Mouse (Mus musculus): ENCODE measurements at regions not wholly inside any gene's neighbourhood (a gene's known extent, or its start where the extent isn't known, plus 50 kb on each side); places are given as distances from the start of the nearest gene placed in this dataset.

- no peak overlapping the region for H3K27ac ChIP-seq (ENCODE audit: control insufficient read depth, low read depth, low read length)
- no peaks in the 10 kb centered on the region for H3K9me3 ChIP-seq (replicated peaks; ENCODE audit: insufficient read depth, low read length)
- H3K4me3 ChIP-seq (ENCODE audit: control insufficient read depth in 1 of 2, insufficient read depth in 1 of 2, low read depth in 2 of 2, low read length in 2 of 2) = no peak overlapping the region
- H3K79me2 ChIP-seq (ENCODE audit: control insufficient read depth, insufficient read depth, low read length, poor library complexity) = no peaks in the 10 kb centered on the region
- H3K27me3 ChIP-seq (ENCODE audit: control insufficient read depth in 1 of 2, insufficient read depth in 2 of 2, low read length in 2 of 2) = no peaks in the 10 kb centered on the region
- peaks cover 0 to 7% of the 10 kb centered on the region in 2 experiments; a peak in 3 of 4 replicates for H3K4me1 ChIP-seq (ENCODE audit: control insufficient read depth in 1 of 2, insufficient read depth in 2 of 2, low read length in 2 of 2)
- DNase-seq (ENCODE audit: low read depth, low spot score) = no peak
- no peak overlapping the region for H3K9ac ChIP-seq (ENCODE audit: control insufficient read depth, low read depth, low read length, poor library complexity, severe bottlenecking)
- H3K36me3 ChIP-seq (ENCODE audit: control insufficient read depth in 1 of 2, insufficient read depth in 2 of 2, low read length in 2 of 2) = peaks cover 0 to 9% of the 10 kb centered on the region in 2 experiments; a peak in 2 of 4 replicates
- TF ChIP-seq ELF1 (IDR thresholded peaks at IDR 0.05; ENCODE audit: low read depth, low read length) (no peak), NRF1 (IDR thresholded peaks at IDR 0.05; ENCODE audit: insufficient read depth, low read depth, low read length, poor library complexity, severe bottlenecking) (no peak), ZC3H11A (IDR thresholded peaks at IDR 0.05; ENCODE audit: low read depth, low read length) (no peak), POLR2AphosphoS5 (IDR thresholded peaks at IDR 0.05; ENCODE audit: borderline replicate concordance, low read depth, low read length) (no peak), E2F4 (IDR thresholded peaks at IDR 0.05; ENCODE audit: borderline replicate concordance, low read depth, low read length) (no peak), HCFC1 (IDR thresholded peaks at IDR 0.05; ENCODE audit: low read depth, low read length) (no peak), ZKSCAN1 (IDR thresholded peaks at IDR 0.05; ENCODE audit: low read depth, low read length) (no peak), UBTF (IDR thresholded peaks at IDR 0.05; ENCODE audit: borderline replicate concordance, insufficient read depth, low read depth, low read length) (no peak), CHD2 (IDR thresholded peaks at IDR 0.05; ENCODE audit: low read length) (no peak), TCF12 (IDR thresholded peaks at IDR 0.05; ENCODE audit: low read depth, low read length) (no peak), NELFE (IDR thresholded peaks at IDR 0.05; ENCODE audit: low read depth, low read length) (no peak)
These were observed 290.9 kb upstream of the Zeb2 start for GRCm38 (mm10) chr2:45408136-45408535.

DNA sequence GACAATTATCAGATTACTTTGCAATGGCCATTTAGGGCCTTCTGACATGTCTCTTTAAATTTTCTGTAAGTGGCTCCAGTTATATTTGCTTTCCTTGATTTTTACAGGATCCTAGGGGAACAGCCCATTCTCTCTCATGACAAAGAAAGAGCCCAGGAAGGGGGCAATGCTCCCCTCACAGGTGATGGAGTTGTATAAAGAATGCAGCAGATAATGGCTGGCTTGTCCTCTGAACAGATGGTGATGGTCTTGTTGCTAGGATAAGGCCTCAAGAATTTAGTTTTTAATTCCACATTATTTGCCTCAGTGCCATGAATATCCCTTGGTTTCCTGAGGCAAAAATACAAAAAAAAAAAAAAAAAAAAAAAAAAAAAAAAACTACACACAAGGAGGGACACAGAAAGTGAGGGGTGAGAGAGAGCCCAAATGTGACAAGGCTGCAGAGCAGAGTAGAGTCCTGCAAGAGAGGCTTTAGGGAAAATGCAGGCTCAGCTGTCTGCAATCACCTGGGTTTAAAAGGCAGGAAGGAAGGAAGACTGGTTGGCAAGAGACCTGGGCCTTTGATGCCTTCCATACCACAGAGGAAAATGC, 272.8 kb upstream of the Zeb2 start:
- no peak overlapping the region for H3K4me3 ChIP-seq (ENCODE audit: control insufficient read depth in 1 of 2, insufficient read depth in 1 of 2, low read depth in 2 of 2, low read length in 2 of 2)
- DNase-seq (ENCODE audit: low read depth, low spot score) = no peak

More for the DNA sequence above, 272.8 kb upstream of the Zeb2 start:
- no peaks in the 10 kb centered on the region for H3K79me2 ChIP-seq (ENCODE audit: control insufficient read depth, insufficient read depth, low read length, poor library complexity)
- TF ChIP-seq USF2 (IDR thresholded peaks at IDR 0.05; ENCODE audit: borderline replicate concordance in 1 of 2, insufficient read depth in 1 of 2, low read depth in 1 of 2, low read length in 2 of 2) = no peak
- TF ChIP-seq MYB (IDR thresholded peaks at IDR 0.05; ENCODE audit: low read depth, low read length) = no peak
- TF ChIP-seq RCOR1 (IDR thresholded peaks at IDR 0.05; ENCODE audit: low read depth, low read length) = no peak
- no peak for TF ChIP-seq GABPA (IDR thresholded peaks at IDR 0.05; ENCODE audit: low read depth, low read length)
- no peak for TF ChIP-seq EP300 (IDR thresholded peaks at IDR 0.05; ENCODE audit: low read depth in 1 of 2, low read length in 2 of 2)
- TF ChIP-seq CHD1 (IDR thresholded peaks at IDR 0.05; ENCODE audit: low read depth, low read length) = no peak
- no peak for TF ChIP-seq E2F4 (IDR thresholded peaks at IDR 0.05; ENCODE audit: borderline replicate concordance, low read depth, low read length)
- no peak for TF ChIP-seq POLR2AphosphoS5 (IDR thresholded peaks at IDR 0.05; ENCODE audit: borderline replicate concordance, low read depth, low read length)
- no peak for TF ChIP-seq TAL1 (IDR thresholded peaks at IDR 0.05; ENCODE audit: low read length)
- H3K4me1 ChIP-seq (ENCODE audit: control insufficient read depth in 1 of 2, insufficient read depth in 2 of 2, low read length in 2 of 2) = no peaks in the 10 kb centered on the region
- no peaks in the 10 kb centered on the region for H3K36me3 ChIP-seq (ENCODE audit: control insufficient read depth in 1 of 2, insufficient read depth in 2 of 2, low read length in 2 of 2)
- H3K9ac ChIP-seq (ENCODE audit: control insufficient read depth, low read depth, low read length, poor library complexity, severe bottlenecking) = no peak overlapping the region
- H3K27ac ChIP-seq (ENCODE audit: control insufficient read depth, low read depth, low read length) = no peak overlapping the region
- H3K9me3 ChIP-seq (replicated peaks; ENCODE audit: insufficient read depth, low read length) = no peaks in the 10 kb centered on the region
- H3K27me3 ChIP-seq (ENCODE audit: control insufficient read depth in 1 of 2, insufficient read depth in 2 of 2, low read length in 2 of 2) = no peaks in the 10 kb centered on the region
